Mouse (Mus musculus) kidney, adult 2 months (tissue): ENCODE measurements around the gene Fam163a. TPM values are rescaled to one million over a fixed set of nuclear protein-coding genes. Genes with fewer than 3 reads are reported as not detected.

Source experiments
- DNase-seq: peaks from one replicate; pipeline ENCODE4 v3.0.0; 2021
- H3K27ac ChIP-seq: fragments of 200-500 bp; 2 replicates; pipeline ENCODE4 v1.5.1; 2012; ENCODE audit warnings: low read depth, low read length, control low read depth, inconsistent platforms; ENCODE audit not compliant: insufficient read depth
- H3K27me3 ChIP-seq: fragments of 200-500 bp; replicated peaks from 2 replicates; pipeline ENCODE4 v1.6.1; 2012; ENCODE audit warnings: mild to moderate bottlenecking, moderate library complexity, low read length, inconsistent platforms; ENCODE audit not compliant: control insufficient read depth, insufficient read depth
- H3K36me3 ChIP-seq: fragments of 200-500 bp; 2 replicates; pipeline ENCODE4 v1.6.1; 2012; ENCODE audit warnings: mild to moderate bottlenecking, moderate library complexity, low read length, inconsistent platforms; ENCODE audit not compliant: control insufficient read depth, insufficient read depth
- H3K4me1 ChIP-seq: fragments of 200-500 bp; 2 replicates; pipeline ENCODE4 v1.6.1; 2011; ENCODE audit warnings: low read length; ENCODE audit not compliant: control insufficient read depth, insufficient read depth
- H3K4me3 ChIP-seq: fragments of 200-500 bp; 2 replicates; pipeline ENCODE4 v1.5.1; 2011; ENCODE audit warnings: mild to moderate bottlenecking, low read depth, low read length, control low read depth; ENCODE audit not compliant: insufficient read depth
- CTCF ChIP-seq: fragments of 200-500 bp; conservative IDR thresholded peaks from 2 replicates; pipeline ENCODE4 v1.5.1; 2011; ENCODE audit warnings: low read depth, mild to moderate bottlenecking, control low read depth, low read length, moderate library complexity, mixed read lengths; ENCODE audit not compliant: insufficient read depth, insufficient read length
- POLR2A ChIP-seq: fragments of 200-500 bp; IDR thresholded peaks from one replicate; pipeline ENCODE4 v1.6.1; 2011; ENCODE audit warnings: low read depth, low read length, control low read depth
- WGBS: fragments of 180-500 bp; shearing (Covaris S2); methylation state at CpG from one replicate; pipeline ENCODE4 v1.1.7; 2018; 5-methylcytosine and 5-hydroxymethylcytosine counted together
- polyA plus RNA-seq: library from polyadenylated mRNA; depleted of rRNA; stranded (reverse); fragments of >200 nt; gene quantifications from 2 replicates; pipeline ENCODE4 v1.2.3, GENCODE M21; 2012

The Fam163a gene
- polyA plus RNA-seq, 1 experiment, result 6.9 TPM

DNA sequence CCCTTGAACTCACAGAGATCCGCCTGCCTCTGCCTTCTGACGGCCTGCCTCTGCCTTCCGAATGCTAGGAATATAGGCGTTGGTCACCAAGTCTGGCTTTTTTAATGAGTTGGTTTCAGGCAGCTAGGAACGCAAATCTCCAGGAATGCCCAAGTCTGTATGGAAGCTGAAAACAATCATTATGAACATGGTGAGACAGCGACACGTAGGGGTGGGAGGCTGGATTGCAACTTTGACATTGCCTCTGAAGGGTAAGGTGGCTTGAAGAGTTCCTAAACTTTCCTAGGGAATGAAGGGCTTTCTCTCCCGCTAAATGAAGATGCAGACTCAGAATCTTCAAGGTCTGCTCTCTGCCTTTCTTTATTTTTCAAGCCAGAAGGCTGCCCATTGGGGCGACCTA, 93.7 kb downstream of the Fam163a start:
- Histone ChIP-seq H3K27me3 (no peaks in the 10 kb centered on the region), H3K4me1 (no peaks in the 10 kb centered on the region), H3K36me3 (no peaks in the 10 kb centered on the region), H3K4me3 (no peak overlapping the region), H3K27ac (no peak overlapping the region)
- DNase-seq, result peak; percentile 14
- peak; percentile 62 for TF ChIP-seq CTCF
- no peak for TF ChIP-seq POLR2A
- 89% methylated on average over 9 of the region's 9 CpGs for WGBS

- H3K36me3 ChIP-seq, result no peaks in the 10 kb centered on the region
- DNase-seq, result no peak
- H3K27me3 ChIP-seq, result no peaks in the 10 kb centered on the region
- no peak overlapping the region for H3K4me3 ChIP-seq
- no peaks in the 10 kb centered on the region for H3K4me1 ChIP-seq
- TF ChIP-seq CTCF, result no peak
- no peak for TF ChIP-seq POLR2A
- WGBS, result 12% methylated on average over 10 of the region's 10 CpGs
- no peak overlapping the region for H3K27ac ChIP-seq
Measured at GRCm38 (mm10) chr1:156108400-156108799, 96.4 kb downstream of the Fam163a start.

DNA sequence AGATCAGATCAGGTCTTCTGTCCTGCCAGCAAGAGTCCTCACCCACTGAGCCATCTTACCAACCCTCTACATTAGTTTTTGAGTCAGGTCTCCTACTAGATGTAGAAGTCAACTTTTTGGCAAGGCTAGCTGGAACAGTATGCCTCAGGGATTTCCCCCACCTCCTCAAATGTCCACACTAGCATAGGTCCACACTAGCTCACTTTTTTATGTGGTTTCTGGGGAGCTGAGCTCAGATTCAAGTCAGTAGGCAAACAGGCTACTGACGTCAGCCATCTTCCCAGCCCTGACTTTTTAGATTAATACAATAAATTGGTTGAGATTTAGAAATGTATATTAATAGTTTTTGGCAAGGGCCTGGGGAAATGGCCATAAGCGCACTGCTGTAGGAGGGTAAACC, 97.4 kb downstream of the Fam163a start:
- Histone ChIP-seq H3K36me3 (no peaks in the 10 kb centered on the region), H3K4me1 (no peaks in the 10 kb centered on the region), H3K4me3 (no peak overlapping the region), H3K27ac (no peak overlapping the region), H3K27me3 (no peaks in the 10 kb centered on the region)
- DNase-seq, result no peak
- TF ChIP-seq CTCF, result no peak
- 82% methylated on average over 2 of the region's 2 CpGs for WGBS

DNA sequence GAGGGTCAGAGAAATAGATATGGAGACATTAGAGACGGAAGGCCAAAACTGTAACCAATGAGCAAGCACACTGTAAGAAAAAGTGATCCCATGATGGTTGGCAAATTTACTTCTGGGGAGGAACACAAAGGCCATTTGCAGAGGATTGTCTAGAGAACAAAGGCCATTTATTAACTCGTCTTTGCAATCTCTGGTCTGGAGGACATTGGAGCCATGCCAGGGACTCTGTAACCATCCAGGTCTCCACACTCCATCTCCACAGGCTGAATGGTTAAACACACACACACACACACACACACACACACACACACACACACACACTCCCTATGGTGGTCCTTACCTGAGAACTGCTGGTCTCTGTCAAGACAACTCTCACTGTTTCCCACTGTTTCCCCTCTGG, 99.4 kb downstream of the Fam163a start:
- 54% methylated on average over 2 of the region's 2 CpGs for WGBS
- Histone ChIP-seq H3K27ac (no peak overlapping the region), H3K4me1 (no peaks in the 10 kb centered on the region), H3K36me3 (no peaks in the 10 kb centered on the region), H3K4me3 (no peak overlapping the region), H3K27me3 (no peaks in the 10 kb centered on the region)
- DNase-seq, result peak; percentile 53
- TF ChIP-seq CTCF, result no peak
- TF ChIP-seq POLR2A, result no peak

DNA sequence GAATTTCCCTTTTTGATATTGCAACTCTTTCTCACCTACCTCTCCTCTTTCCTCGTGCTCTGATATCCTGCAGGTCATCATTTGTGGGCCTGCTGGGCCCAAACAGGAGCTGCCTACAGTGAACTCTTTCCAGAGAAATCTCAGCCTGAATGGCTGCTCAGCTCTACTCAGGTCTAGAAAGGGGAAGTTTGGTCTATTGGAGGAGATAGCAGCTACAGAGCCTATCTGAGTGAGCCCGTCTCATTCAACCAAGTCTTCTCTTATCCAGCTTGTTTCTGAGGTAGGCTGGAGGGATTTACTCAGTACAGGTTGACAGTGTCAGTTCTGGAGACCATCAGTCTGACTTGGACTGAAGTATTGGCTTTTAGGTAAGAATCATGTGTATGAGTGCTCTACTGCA, 101.1 kb downstream of the Fam163a start:
- Histone ChIP-seq H3K27me3 (no peaks in the 10 kb centered on the region), H3K4me1 (no peaks in the 10 kb centered on the region), H3K4me3 (no peak overlapping the region), H3K27ac (no peak overlapping the region), H3K36me3 (no peaks in the 10 kb centered on the region)
- 93% methylated on average over 2 of the region's 2 CpGs for WGBS
- DNase-seq, result no peak
- no peak for TF ChIP-seq POLR2A
- no peak for TF ChIP-seq CTCF

DNA sequence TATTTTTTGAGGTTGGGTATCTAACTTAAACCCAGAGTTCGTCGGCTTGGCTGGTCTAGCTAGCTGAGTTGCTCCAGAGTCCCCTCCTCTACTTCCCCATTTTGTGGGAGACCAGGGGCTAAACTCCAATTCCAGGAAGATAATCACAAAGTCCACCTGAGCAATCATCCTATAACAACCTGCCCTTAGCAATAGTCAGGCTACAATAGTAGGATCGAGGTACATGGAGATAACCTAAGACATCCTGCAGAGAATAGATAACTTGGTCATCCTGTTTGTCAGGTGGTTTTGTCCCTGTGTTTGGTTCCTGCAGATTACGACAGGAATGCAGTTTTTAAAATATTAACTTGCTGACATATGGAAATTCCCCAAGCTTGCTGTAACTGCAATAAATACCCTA, 113.0 kb downstream of the Fam163a start:
- no peaks in the 10 kb centered on the region for H3K27me3 ChIP-seq
- TF ChIP-seq CTCF (no peak), POLR2A (no peak)
- DNase-seq, result no peak
- H3K4me1 ChIP-seq, result peaks cover 4% of the 10 kb centered on the region
- no peaks in the 10 kb centered on the region for H3K36me3 ChIP-seq
- H3K4me3 ChIP-seq, result no peak overlapping the region
- WGBS, result 76% methylated on average over 4 of the region's 4 CpGs
- H3K27ac ChIP-seq, result no peak overlapping the region

DNA sequence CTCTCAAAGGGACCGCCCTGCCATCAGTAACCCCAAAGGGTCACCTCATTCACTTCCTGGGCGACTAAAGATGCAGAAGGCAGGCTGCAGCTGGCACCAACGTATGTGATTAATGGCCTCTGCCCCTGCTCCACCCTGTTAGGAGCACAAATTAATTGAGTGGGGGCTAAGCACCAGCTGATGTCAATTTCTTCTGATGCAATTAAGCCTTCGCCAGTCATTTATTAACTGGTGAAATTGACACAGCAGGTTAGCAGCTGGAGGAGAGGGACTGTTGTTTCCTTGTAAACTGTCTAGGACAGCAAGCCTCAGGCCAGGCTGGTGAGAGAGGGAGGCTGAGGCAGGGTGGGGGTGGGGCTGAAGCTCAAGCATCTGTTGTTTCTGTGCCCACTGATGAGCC, 114.8 kb downstream of the Fam163a start:
- no peaks in the 10 kb centered on the region for H3K27me3 ChIP-seq
- peak; percentile 18 for DNase-seq
- H3K27ac ChIP-seq, result no peak overlapping the region
- H3K36me3 ChIP-seq, result no peaks in the 10 kb centered on the region
- WGBS, result 59% methylated on average over 4 of the region's 4 CpGs
- no peak for TF ChIP-seq POLR2A
- TF ChIP-seq CTCF, result no peak
- H3K4me3 ChIP-seq, result no peak overlapping the region
- H3K4me1 ChIP-seq, result peaks cover 4% of the 10 kb centered on the region

DNA sequence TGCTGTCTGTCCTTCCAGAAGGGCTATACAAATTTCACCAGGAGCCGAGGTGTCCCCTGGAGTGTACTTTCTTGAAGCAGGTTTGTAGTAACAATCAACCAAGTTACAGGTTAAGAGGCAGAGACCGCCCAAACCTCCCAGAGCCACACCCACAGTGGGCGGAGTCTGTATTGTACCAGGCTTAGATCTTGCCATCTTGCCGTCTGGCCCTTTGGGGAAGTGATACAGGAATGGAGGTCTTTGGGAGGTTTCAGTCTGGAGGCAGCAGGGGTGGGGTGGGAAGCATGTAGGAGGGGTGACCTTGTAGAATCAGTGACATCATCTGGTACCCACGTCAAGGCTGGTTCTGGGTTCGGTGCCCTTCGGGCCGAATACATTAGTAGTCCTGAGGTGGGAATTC, 115.3 kb downstream of the Fam163a start:
- WGBS, result 72% methylated on average over 8 of the region's 8 CpGs
- H3K4me1 ChIP-seq, result peaks cover 4% of the 10 kb centered on the region
- DNase-seq, result no peak
- H3K27me3 ChIP-seq, result no peaks in the 10 kb centered on the region
- no peak overlapping the region for H3K4me3 ChIP-seq
- no peaks in the 10 kb centered on the region for H3K36me3 ChIP-seq
- no peak overlapping the region for H3K27ac ChIP-seq
- TF ChIP-seq POLR2A (no peak), CTCF (no peak)
